Mouse (Mus musculus): ENCODE results near the gene Ift88.

- TF ChIP-seq TAL1 (IDR thresholded peaks at IDR 0.05; ENCODE audit: low read length) (no peak), GATA1 (IDR thresholded peaks at IDR 0.05; ENCODE audit: low read length) (no peak)
Observed at GRCm38 (mm10) chr14:57452516-57452915, 28.7 kb downstream of the Ift88 start.

Measured in erythroblast, embryonic 14.5 days (primary cell).